In genomic region chr8:126163954-126164353, GRCm38 (mm10) we compare ENCODE assay signal across 24 mouse cellular contexts.
DNase-seq lines count a peak whose midpoint lies in the region; ATAC-seq and TF ChIP-seq lines count a peak whose summit lies in the region.
"Had no signal": no experiment of that assay in that cellular context is flagged by ENCODE, and none has a peak within 500 bp of the region (broad histone marks: within the 10 kb centered on the region; RNA-seq: fewer than 3 reads in every experiment).

No protein-coding gene starts in this region.

- no peaks in the 10 kb centered on the region for H3K27me3 ChIP-seq in midbrain, embryonic 14.5 days (ENCODE audit: control insufficient read depth, insufficient read depth, low read length)
- H3K27me3 ChIP-seq in midbrain, embryonic 13.5 days: no peaks in the 10 kb centered on the region
- H3K27me3 ChIP-seq: embryonic facial prominence, embryonic 12.5 days; forebrain, embryonic 12.5 days had no signal

- TF ChIP-seq CTCF in layer of hippocampus, adult 2 months (conservative IDR thresholded peaks at IDR 0.05): no peak

- no peak overlapping the region for H3K4me3 ChIP-seq in layer of hippocampus, adult 2 months
- no peak overlapping the region for H3K4me3 ChIP-seq in midbrain, embryonic 14.5 days (replicated peaks; ENCODE audit: low read depth, low read length)
- H3K4me3 ChIP-seq in midbrain, embryonic 13.5 days (replicated peaks): no peak overlapping the region
- H3K4me3 ChIP-seq: embryonic facial prominence, embryonic 10.5 days; embryonic facial prominence, embryonic 12.5 days; forebrain, embryonic 12.5 days had no signal

- WGBS in midbrain, embryonic 14.5 days: 70% methylated on average over 5 of the region's 5 CpGs
- 70% methylated on average over 5 of the region's 5 CpGs for WGBS in midbrain, embryonic 13.5 days

- H3K9me3 ChIP-seq in midbrain, embryonic 14.5 days (ENCODE audit: control insufficient read depth, low read length): no peaks in the 10 kb centered on the region
- H3K9me3 ChIP-seq in midbrain, embryonic 13.5 days: peaks cover 2% of the 10 kb centered on the region; the same call in 1 of the 2 replicates
- H3K9me3 ChIP-seq: embryonic facial prominence, embryonic 10.5 days; embryonic facial prominence, embryonic 12.5 days; forebrain, embryonic 12.5 days had no signal

- H3K4me1 ChIP-seq in midbrain, embryonic 14.5 days (ENCODE audit: control insufficient read depth, insufficient read depth, low read length): peaks cover 31% of the 10 kb centered on the region
- H3K4me1 ChIP-seq in midbrain, embryonic 13.5 days (replicated peaks): peaks cover 53% of the 10 kb centered on the region
- H3K4me1 ChIP-seq: embryonic facial prominence, embryonic 12.5 days had no signal

- peak; percentile 29 for DNase-seq in cerebellum, adult 9-10 months
- no peak for DNase-seq in cerebellum, adult 11-12 months
- no peak for DNase-seq in frontal cortex, postnatal 10 days (ENCODE audit: low spot score in 2 of 2)
- no peak for DNase-seq in layer of hippocampus, adult 2 months (ENCODE audit: low spot score in 2 of 2)
- no peak for DNase-seq in layer of hippocampus, postnatal 10 days (ENCODE audit: low spot score in 2 of 2)
- DNase-seq in midbrain, embryonic 14.5 days: no peak
- DNase-seq: adrenal gland, adult 8-10 months; adrenal gland, postnatal 14 days; adrenal gland, postnatal 36 days; B cell, adult 2 months; cerebellum, adult 18-20 months; cerebellum, adult 8-10 months; cerebellum, postnatal 10 days; cerebellum, postnatal 25 days; forebrain, postnatal 0 days had no signal

- peak overlapping the region; percentile 86 for H3K27ac ChIP-seq in layer of hippocampus, adult 2 months
- H3K27ac ChIP-seq in midbrain, embryonic 14.5 days (replicated peaks; ENCODE audit: low read depth, low read length): 0 out of 2 replicates have a peak overlapping the region, but pooled peaks have one; percentile 2
- H3K27ac ChIP-seq in midbrain, embryonic 13.5 days: no peak overlapping the region
- H3K27ac ChIP-seq: embryonic facial prominence, embryonic 10.5 days; embryonic facial prominence, embryonic 12.5 days; forebrain, embryonic 12.5 days had no signal

- ATAC-seq in frontal cortex, adult (ENCODE audit: low TSS enrichment): peak; percentile 56; the same call in 1 of the 2 replicates
- ATAC-seq in midbrain, embryonic 14.5 days (ENCODE audit: low FRiP score, low TSS enrichment): no peak
- no peak for ATAC-seq in midbrain, embryonic 13.5 days
- ATAC-seq: activated CD4-positive, CD25-positive, alpha-beta regulatory T cell, adult 4 months; CD4-positive, CD25-positive, alpha-beta regulatory T cell, adult 4 months; Patski had no signal

- no peak overlapping the region for H3K9ac ChIP-seq in midbrain, embryonic 14.5 days (replicated peaks; ENCODE audit: low read length)
- H3K9ac ChIP-seq in midbrain, embryonic 13.5 days (replicated peaks): no peak overlapping the region
- H3K9ac ChIP-seq: embryonic facial prominence, embryonic 12.5 days; forebrain, embryonic 12.5 days; forebrain, postnatal 0 days had no signal

- H3K4me2 ChIP-seq in midbrain, embryonic 14.5 days (ENCODE audit: low read length): no peak overlapping the region
- no peak overlapping the region for H3K4me2 ChIP-seq in midbrain, embryonic 13.5 days (replicated peaks)
- H3K4me2 ChIP-seq: embryonic facial prominence, embryonic 12.5 days; forebrain, embryonic 12.5 days had no signal

- no peaks in the 10 kb centered on the region for H3K36me3 ChIP-seq in midbrain, embryonic 14.5 days (ENCODE audit: control insufficient read depth, insufficient read depth, low read length)
- H3K36me3 ChIP-seq in midbrain, embryonic 13.5 days: no peaks in the 10 kb centered on the region
- H3K36me3 ChIP-seq: embryonic facial prominence, embryonic 10.5 days; embryonic facial prominence, embryonic 12.5 days; forebrain, embryonic 12.5 days; G1E had no signal
